Mouse (Mus musculus): ENCODE data around the gene Sptssa. TPM values are rescaled to one million over a fixed set of nuclear protein-coding genes. Genes with fewer than 3 reads are reported as not detected.

The Sptssa gene
- polyA plus RNA-seq, 1 experiment = 67.1 TPM

GRCm38 (mm10) chr12:54641374-54641773, 15.0 kb downstream of the Sptssa start:
- DNase-seq = no peak
- H3K4me3 ChIP-seq (replicated peaks; ENCODE audit: extremely low read depth, low read depth, low read length) = no peak overlapping the region
- 97% methylated on average over 4 of the region's 4 CpGs for whole genome bisulfite sequencing
- peaks cover 2% of the 10 kb centered on the region; the same call in 1 of the 2 replicates for H3K4me1 ChIP-seq (ENCODE audit: control insufficient read depth, insufficient read depth, low read length)
- no peak for TF ChIP-seq CTCF (IDR thresholded peaks at IDR 0.05; ENCODE audit: insufficient read depth, low read length)
- no peak for TF ChIP-seq POLR2A (IDR thresholded peaks at IDR 0.05; ENCODE audit: borderline replicate concordance, extremely low read depth, low read depth, low read length)

GRCm38 (mm10) chr12:54640259-54640658, 16.1 kb downstream of the Sptssa start:
- peaks cover 2% of the 10 kb centered on the region; the same call in 1 of the 2 replicates for H3K4me1 ChIP-seq (ENCODE audit: control insufficient read depth, insufficient read depth, low read length)
- TF ChIP-seq CTCF (IDR thresholded peaks at IDR 0.05; ENCODE audit: insufficient read depth, low read length) = no peak
- no peak for TF ChIP-seq POLR2A (IDR thresholded peaks at IDR 0.05; ENCODE audit: borderline replicate concordance, extremely low read depth, low read depth, low read length)
- no peak for DNase-seq
- WGBS = 71% methylated on average over 6 of the region's 6 CpGs
- H3K4me3 ChIP-seq (replicated peaks; ENCODE audit: extremely low read depth, low read depth, low read length) = no peak overlapping the region

GRCm38 (mm10) chr12:54637033-54637432, 19.3 kb downstream of the Sptssa start:
- no peak overlapping the region for H3K4me3 ChIP-seq (replicated peaks; ENCODE audit: extremely low read depth, low read depth, low read length)
- no peaks in the 10 kb centered on the region; the same call in 1 of the 2 replicates for H3K4me1 ChIP-seq (ENCODE audit: control insufficient read depth, insufficient read depth, low read length)
- DNase-seq = no peak
- no peak for TF ChIP-seq POLR2A (IDR thresholded peaks at IDR 0.05; ENCODE audit: borderline replicate concordance, extremely low read depth, low read depth, low read length)
- TF ChIP-seq CTCF (IDR thresholded peaks at IDR 0.05; ENCODE audit: insufficient read depth, low read length) = no peak
- WGBS = 32% methylated on average over 1 of the region's 1 CpGs

GRCm38 (mm10) chr12:54632141-54632540, 24.2 kb downstream of the Sptssa start:
- WGBS = 92% methylated on average over 2 of the region's 2 CpGs
- H3K4me1 ChIP-seq (ENCODE audit: control insufficient read depth, insufficient read depth, low read length) = no peaks in the 10 kb centered on the region
- no peak overlapping the region for H3K4me3 ChIP-seq (replicated peaks; ENCODE audit: extremely low read depth, low read depth, low read length)
- no peak for TF ChIP-seq CTCF (IDR thresholded peaks at IDR 0.05; ENCODE audit: insufficient read depth, low read length)
- no peak for TF ChIP-seq POLR2A (IDR thresholded peaks at IDR 0.05; ENCODE audit: borderline replicate concordance, extremely low read depth, low read depth, low read length)
- DNase-seq = no peak

GRCm38 (mm10) chr12:54621942-54622341, 34.4 kb downstream of the Sptssa start:
- no peak for DNase-seq
- Histone ChIP-seq H3K4me1 (ENCODE audit: control insufficient read depth, insufficient read depth, low read length) (no peaks in the 10 kb centered on the region), H3K4me3 (replicated peaks; ENCODE audit: extremely low read depth, low read depth, low read length) (no peak overlapping the region)
- TF ChIP-seq POLR2A (IDR thresholded peaks at IDR 0.05; ENCODE audit: borderline replicate concordance, extremely low read depth, low read depth, low read length) = no peak
- no peak for TF ChIP-seq CTCF (IDR thresholded peaks at IDR 0.05; ENCODE audit: insufficient read depth, low read length)
- WGBS = 89% methylated on average over 2 of the region's 2 CpGs

GRCm38 (mm10) chr12:54620042-54620705, 36.2 kb downstream of the Sptssa start:
- no peak for DNase-seq
- H3K4me3 ChIP-seq (replicated peaks; ENCODE audit: extremely low read depth, low read depth, low read length) = no peak overlapping the region
- WGBS = 89% methylated on average over 13 of the region's 13 CpGs
- H3K4me1 ChIP-seq (ENCODE audit: control insufficient read depth, insufficient read depth, low read length) = no peaks in the 10 kb centered on the region
- TF ChIP-seq POLR2A (IDR thresholded peaks at IDR 0.05; ENCODE audit: borderline replicate concordance, extremely low read depth, low read depth, low read length) (no peak), CTCF (IDR thresholded peaks at IDR 0.05; ENCODE audit: insufficient read depth, low read length) (no peak)

GRCm38 (mm10) chr12:54608988-54609387, 47.4 kb downstream of the Sptssa start:
- 70% methylated on average over 6 of the region's 6 CpGs for WGBS
- Histone ChIP-seq H3K4me3 (replicated peaks; ENCODE audit: extremely low read depth, low read depth, low read length) (no peak overlapping the region), H3K4me1 (ENCODE audit: control insufficient read depth, insufficient read depth, low read length) (no peaks in the 10 kb centered on the region)
- DNase-seq = no peak
- TF ChIP-seq CTCF (IDR thresholded peaks at IDR 0.05; ENCODE audit: insufficient read depth, low read length) (no peak), POLR2A (IDR thresholded peaks at IDR 0.05; ENCODE audit: borderline replicate concordance, extremely low read depth, low read depth, low read length) (no peak)

- no peaks in the 10 kb centered on the region for H3K4me1 ChIP-seq (ENCODE audit: control insufficient read depth, insufficient read depth, low read length)
- TF ChIP-seq CTCF (IDR thresholded peaks at IDR 0.05; ENCODE audit: insufficient read depth, low read length) = no peak
- no peak for TF ChIP-seq POLR2A (IDR thresholded peaks at IDR 0.05; ENCODE audit: borderline replicate concordance, extremely low read depth, low read depth, low read length)
- WGBS = 40% methylated on average over 3 of the region's 3 CpGs
- no peak overlapping the region for H3K4me3 ChIP-seq (replicated peaks; ENCODE audit: extremely low read depth, low read depth, low read length)
- DNase-seq = no peak
Measured at GRCm38 (mm10) chr12:54605203-54605602, 51.2 kb downstream of the Sptssa start.

GRCm38 (mm10) chr12:54603542-54604167, 52.7 kb downstream of the Sptssa start:
- Histone ChIP-seq H3K4me3 (replicated peaks; ENCODE audit: extremely low read depth, low read depth, low read length) (no peak overlapping the region), H3K4me1 (ENCODE audit: control insufficient read depth, insufficient read depth, low read length) (no peaks in the 10 kb centered on the region)
- no peak for DNase-seq
- 60% methylated on average over 9 of the region's 9 CpGs for WGBS
- TF ChIP-seq POLR2A (IDR thresholded peaks at IDR 0.05; ENCODE audit: borderline replicate concordance, extremely low read depth, low read depth, low read length) = no peak
- no peak for TF ChIP-seq CTCF (IDR thresholded peaks at IDR 0.05; ENCODE audit: insufficient read depth, low read length)

GRCm38 (mm10) chr12:54600482-54600881, 55.9 kb downstream of the Sptssa start:
- DNase-seq = no peak
- TF ChIP-seq POLR2A (IDR thresholded peaks at IDR 0.05; ENCODE audit: borderline replicate concordance, extremely low read depth, low read depth, low read length) (no peak), CTCF (IDR thresholded peaks at IDR 0.05; ENCODE audit: insufficient read depth, low read length) (no peak)
- Histone ChIP-seq H3K4me1 (ENCODE audit: control insufficient read depth, insufficient read depth, low read length) (no peaks in the 10 kb centered on the region), H3K4me3 (replicated peaks; ENCODE audit: extremely low read depth, low read depth, low read length) (no peak overlapping the region)
- 88% methylated on average over 4 of the region's 4 CpGs for WGBS
